Mouse (Mus musculus): Measurements from ENCODE around the gene Zfp704. TPM values are rescaled to one million over a fixed set of nuclear protein-coding genes. Genes with fewer than 3 reads are reported as not detected.

The Zfp704 gene
- polyA plus RNA-seq, 2 experiments from 2014 or later: 0.83 to 1.0 TPM

DNA sequence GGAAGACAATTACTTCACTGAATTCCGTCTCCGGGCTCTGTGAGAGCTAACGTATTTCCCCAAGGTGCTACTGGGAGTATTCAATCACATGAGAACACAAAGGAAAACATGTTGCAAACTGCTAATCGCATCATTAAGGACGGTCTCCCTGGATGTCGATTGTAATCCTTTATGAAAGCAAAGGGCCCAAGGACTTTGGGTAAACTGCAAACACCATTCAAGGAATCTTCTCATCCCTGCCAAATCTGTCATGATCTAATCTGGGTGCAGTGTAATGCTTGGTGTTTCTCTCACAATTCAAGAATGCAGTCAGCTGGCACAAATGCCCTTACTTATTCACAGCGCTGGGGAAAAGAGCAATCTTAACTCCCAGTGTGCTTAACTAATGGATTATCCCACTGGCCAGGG lies 96.2 kb downstream of the Zfp704 start:
- ATAC-seq: no peak

GRCm38 (mm10) chr3:9512199-9512598 lies 97.7 kb downstream of the Zfp704 start:
- ATAC-seq: no peak

DNA sequence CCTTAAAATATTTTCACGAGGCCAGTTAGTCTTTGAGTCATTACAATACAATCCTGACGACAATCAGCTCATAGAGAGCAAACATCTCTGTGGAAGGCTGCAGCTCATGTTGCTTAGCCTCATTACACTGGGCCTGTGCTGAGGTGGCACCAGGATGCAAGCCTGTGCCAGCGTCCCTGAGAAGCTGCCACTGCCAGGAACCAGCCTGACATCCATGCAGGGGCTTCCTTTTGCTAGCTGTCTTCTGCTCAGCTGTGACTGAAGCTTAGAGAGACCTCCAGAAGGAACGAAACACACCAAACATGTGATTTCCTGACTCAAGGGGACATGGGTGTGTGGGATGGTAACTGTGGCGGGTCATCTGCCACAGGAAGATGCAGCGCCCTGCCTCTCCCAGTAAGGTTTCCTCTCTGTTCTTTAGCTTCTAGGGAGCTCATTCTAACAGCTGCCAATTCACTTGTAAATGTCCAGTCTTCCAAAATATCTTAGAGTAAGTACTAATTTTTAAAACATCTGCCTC lies 104.1 kb downstream of the Zfp704 start:
- ATAC-seq: no peak

DNA sequence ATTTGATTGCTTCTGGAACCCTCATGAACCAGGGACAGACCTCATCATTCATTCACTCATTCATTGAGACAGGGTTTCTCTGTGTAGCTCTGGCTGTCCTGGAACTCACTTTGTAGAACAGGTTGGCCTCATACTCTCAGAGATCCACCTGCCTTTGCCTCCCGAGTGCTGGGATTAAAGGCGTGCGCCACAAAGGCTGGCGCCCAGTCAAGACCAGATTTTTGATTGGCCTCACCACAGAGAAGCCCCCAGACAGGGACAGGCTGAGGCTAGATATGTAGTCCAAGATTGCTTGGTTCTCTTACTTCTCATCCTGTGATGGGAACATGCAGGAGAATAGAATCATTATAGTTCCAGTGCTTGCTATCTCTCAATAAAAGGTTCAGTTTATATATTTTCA lies 105.5 kb downstream of the Zfp704 start:
- ATAC-seq: no peak

DNA sequence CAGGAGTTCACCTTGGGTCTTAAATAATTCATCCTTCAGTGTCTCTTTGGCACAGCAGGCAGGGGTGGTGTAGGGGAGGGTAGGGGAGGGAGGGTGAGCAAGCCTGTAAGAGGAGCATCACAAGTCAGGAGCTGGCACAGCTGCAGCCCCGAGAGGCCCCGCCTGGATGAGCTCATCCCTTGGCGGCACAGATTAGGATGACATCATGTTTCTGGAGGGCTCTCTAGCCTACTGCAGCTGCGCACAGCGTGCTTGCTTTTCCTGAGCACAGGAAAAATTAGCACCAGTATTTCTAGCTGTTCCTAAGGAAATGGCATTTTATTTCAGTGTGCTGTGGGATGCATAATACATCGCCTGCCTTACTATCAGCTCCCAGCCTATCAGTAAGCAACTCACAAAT lies 109.2 kb downstream of the Zfp704 start:
- no peak for ATAC-seq

- ATAC-seq: peak; percentile 93
These were observed 109.8 kb downstream of the Zfp704 start for GRCm38 (mm10) chr3:9499994-9500553.

DNA sequence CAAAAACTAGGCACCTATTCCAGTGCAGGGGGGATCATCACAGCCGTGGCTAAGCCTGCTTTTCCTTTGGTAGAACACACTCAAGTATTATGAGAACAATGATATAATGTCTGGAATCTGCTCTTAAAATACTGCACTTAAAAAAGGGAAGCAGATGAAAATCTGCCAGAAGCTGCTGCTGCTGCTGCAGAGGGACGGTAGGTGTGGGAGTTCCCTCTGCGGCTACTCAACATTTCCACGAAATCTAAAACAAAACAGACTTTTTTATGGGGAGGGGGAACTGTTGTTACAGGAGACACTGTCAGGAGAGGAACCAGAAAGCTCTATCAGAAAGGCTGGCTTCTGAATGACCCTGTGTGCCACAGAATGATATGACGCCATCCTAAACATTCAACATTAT lies 110.4 kb downstream of the Zfp704 start:
- ATAC-seq: peak; percentile 17

DNA sequence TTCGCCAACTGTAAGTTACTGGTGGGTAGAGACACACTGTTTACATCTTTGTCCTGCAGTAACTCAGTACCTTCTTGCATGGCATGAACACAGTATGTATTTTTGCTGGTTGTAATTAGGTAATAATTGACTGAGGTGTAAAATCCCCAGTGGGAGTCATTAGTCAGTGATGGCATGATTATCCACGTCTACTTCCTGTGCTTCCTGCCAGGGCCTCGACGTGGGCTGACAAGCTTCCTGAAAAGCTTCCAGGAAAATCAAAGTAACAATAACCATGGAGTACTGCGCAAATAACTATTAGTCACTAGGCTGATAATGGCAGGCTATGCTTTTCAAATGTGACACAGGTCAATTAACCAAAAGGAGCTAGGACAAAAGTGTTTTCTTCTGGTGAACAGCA lies 112.6 kb downstream of the Zfp704 start:
- no peak for ATAC-seq

- ATAC-seq: no peak
These were observed 118.1 kb downstream of the Zfp704 start for GRCm38 (mm10) chr3:9491766-9492283.

GRCm38 (mm10) chr3:9487644-9488043 lies 122.2 kb downstream of the Zfp704 start:
- ATAC-seq: no peak

DNA sequence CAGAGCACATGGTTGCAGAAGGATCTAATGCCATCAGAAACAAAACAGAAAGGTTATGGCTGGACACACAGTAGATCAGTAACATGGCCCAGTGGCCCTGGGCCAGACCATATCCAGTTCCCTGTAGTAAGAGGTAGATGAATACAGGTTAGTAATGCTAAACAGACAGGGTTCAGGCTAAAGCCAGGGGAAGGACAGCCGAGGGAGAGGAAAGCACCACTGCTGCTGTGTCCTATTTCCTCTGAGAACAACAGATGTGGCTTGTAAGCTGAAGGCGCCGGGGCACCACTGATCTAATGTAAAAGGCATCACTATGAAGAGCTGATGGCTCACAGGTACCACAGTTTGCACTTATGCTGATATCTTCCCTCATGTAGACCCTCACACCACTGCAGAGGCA lies 124.4 kb downstream of the Zfp704 start:
- ATAC-seq: no peak

DNA sequence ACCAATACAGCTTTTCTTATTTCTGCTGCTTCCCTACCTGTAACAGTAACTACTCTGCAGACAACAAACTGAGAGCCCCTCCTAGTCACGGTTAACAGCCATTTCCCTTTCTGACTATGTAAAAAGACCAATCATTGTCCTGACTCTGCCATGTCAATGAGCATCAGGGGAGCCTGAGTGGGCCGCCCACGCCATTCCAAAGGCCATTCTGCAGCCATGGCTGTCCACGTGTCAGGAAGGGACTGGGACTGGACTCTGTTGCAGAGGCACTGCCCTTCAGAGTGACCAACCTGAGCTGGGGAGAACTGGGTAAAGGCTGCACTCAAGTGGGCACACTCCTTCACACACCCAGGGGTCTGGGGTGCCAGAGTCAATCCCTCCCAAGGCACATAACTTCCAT lies 127.9 kb downstream of the Zfp704 start:
- no peak for ATAC-seq

DNA sequence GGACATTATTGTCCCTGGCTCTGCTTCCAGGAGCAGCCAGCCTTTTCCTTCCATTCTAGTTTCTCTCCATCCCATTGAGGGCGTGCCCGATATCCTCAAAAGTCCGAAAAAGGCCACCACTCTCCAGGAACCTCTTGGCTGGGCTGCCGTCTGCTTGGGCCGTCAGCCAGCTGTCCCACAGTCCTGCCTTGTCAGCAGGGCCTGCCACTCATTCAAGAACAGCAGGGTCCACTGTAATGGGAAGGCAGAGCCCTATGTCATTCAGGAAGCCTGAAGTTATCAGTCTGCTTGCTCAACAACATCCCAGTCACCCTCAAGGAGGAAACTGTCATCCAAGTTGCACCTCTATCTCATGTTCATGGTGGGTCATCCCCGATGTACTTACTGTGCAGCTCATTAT lies 128.5 kb downstream of the Zfp704 start:
- no peak for ATAC-seq

GRCm38 (mm10) chr3:9480936-9481335 lies 128.9 kb downstream of the Zfp704 start:
- no peak for ATAC-seq

- no peak for ATAC-seq
These were observed 132.5 kb downstream of the Zfp704 start for GRCm38 (mm10) chr3:9477386-9477785.

DNA sequence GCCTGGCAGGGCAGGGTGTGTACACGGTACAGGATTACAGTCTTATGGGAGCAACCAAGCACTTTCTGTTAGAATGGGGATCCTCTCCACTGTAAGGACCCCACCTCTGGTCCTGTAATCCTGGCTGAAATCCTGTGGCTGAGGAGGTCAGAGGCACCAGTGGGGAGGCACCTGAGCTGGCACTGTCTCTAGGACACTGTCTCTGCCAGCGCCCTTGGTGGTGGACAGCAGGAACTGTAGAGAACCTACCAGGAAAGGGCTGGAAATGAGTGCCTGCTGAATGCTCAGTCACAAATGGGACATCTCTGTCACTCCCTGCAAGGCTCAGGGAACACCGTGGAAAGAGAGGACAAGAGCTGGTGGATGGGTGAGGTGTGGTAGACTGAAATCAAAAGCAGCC lies 133.5 kb downstream of the Zfp704 start:
- no peak for ATAC-seq

DNA sequence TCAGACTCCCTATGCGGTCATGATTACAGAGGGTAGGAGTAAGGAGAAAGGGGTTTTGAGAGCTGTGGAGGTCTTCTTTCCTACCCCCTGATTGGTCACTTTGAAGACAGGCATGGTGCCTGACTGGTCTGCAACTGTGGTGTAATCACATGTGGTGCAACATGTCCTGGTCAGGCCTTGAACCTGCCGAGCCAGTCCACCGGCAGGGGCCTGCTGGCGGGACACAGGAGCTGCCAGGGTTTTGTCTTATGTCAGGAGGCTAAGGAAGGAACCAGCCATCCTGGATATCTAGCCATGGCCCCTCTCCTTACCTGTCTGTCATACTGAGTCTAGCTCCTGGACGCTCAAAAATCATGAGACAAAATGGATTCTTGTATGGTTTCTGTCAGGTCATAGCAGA lies 134.4 kb downstream of the Zfp704 start:
- ATAC-seq: no peak

GRCm38 (mm10) chr3:9474331-9474730 lies 135.6 kb downstream of the Zfp704 start:
- no peak for ATAC-seq

GRCm38 (mm10) chr3:9466287-9466686 lies 143.6 kb downstream of the Zfp704 start:
- ATAC-seq: peak; percentile 91

- peak; percentile 25 for ATAC-seq
These were observed 144.2 kb downstream of the Zfp704 start for GRCm38 (mm10) chr3:9465731-9466130.

- no peak for ATAC-seq
These were observed 148.2 kb downstream of the Zfp704 start for GRCm38 (mm10) chr3:9461660-9462059.

DNA sequence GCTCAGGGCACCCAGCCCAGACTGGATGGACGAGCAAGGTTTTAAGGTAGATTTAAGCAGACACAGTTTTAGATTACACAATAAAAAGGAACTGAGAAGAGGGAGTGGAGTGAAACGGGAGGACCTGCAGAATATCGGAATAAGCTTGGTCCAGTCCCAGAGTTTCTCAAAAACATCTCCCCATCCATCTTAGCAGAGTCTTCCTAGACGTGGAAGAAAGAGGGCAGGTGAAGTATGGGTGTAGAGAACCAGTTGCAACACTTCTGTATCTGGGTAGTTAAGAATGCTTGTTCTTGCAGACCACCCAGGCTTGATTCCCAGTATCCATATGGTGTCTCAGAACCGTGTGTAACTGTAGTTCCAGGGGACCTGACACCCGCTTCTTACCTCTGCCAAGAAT lies 149.6 kb downstream of the Zfp704 start:
- ATAC-seq: no peak

DNA sequence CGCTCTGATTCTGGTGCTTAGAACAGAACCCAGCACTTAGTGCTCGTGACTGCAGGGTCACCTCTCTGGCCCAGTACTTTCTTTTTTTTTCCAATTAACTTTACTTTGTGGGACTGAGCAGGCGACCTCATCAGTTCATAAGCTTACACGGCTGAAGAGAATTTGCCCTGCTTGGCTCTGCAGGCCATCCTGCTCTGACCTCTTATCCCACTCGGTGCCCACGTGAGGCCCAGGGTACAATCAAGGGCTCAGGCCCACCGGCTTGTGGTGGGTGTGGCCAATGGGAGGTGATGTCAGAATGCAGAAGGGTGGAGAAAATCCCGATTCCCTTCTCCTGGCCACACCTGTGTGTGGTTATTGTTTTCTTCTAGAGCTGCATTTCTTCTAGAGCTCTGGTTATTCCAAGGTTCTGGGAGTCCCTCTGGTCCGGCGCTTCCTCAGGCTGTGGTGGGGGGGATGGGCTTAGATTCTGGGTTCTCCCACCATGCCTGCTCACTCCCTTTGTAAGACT lies 153.4 kb downstream of the Zfp704 start:
- no peak for ATAC-seq

DNA sequence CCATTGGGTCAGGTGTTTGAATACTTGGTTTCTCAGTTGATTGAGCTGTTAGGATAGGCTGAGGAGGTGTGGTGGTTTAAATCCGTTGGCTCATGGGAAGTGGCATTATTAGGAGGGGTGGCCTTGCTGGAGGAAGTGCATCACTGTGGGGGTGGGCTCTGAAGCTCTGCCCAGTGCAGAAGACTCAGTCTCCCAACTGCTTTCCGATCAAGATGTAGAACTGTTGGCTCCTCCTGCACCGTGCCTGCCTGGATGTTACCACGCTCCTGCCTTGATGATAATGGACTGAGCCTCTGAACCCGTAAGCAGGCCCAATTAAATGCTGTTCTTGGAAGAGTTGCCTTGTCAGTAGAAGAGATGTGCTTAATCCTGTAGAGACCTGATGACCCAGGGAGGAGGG lies 154.5 kb downstream of the Zfp704 start:
- ATAC-seq: no peak

Measured in activated CD4-positive, CD25-positive, alpha-beta regulatory T cell, adult 4 months (primary cell).